Mouse (Mus musculus): ENCODE results near the gene Aff3. TPM values are rescaled to one million over a fixed set of nuclear protein-coding genes. Genes with fewer than 3 reads are reported as not detected.

The Aff3 gene
- polyA plus RNA-seq, 1 experiment, result 5.0 TPM

GRCm38 (mm10) chr1:38657606-38658005 is 7.1 kb downstream of the Aff3 start:
- DNase-seq (ENCODE audit: low read depth), result no peak

- DNase-seq (ENCODE audit: low read depth), result no peak
Measured at GRCm38 (mm10) chr1:38654981-38655540, 9.7 kb downstream of the Aff3 start.

GRCm38 (mm10) chr1:38650031-38650430 is 14.7 kb downstream of the Aff3 start:
- no peak for DNase-seq (ENCODE audit: low read depth)

- DNase-seq (ENCODE audit: low read depth), result no peak
Measured at GRCm38 (mm10) chr1:38649174-38649573, 15.6 kb downstream of the Aff3 start.

GRCm38 (mm10) chr1:38642288-38642687 is 22.5 kb downstream of the Aff3 start:
- DNase-seq (ENCODE audit: low read depth), result no peak

- DNase-seq (ENCODE audit: low read depth), result no peak
Measured at GRCm38 (mm10) chr1:38639669-38640068, 25.1 kb downstream of the Aff3 start.

GRCm38 (mm10) chr1:38635596-38635995 is 29.2 kb downstream of the Aff3 start:
- DNase-seq (ENCODE audit: low read depth), result no peak

GRCm38 (mm10) chr1:38634081-38634480 is 30.7 kb downstream of the Aff3 start:
- DNase-seq (ENCODE audit: low read depth), result no peak

GRCm38 (mm10) chr1:38632461-38633180 is 32.1 kb downstream of the Aff3 start:
- no peak for DNase-seq (ENCODE audit: low read depth)

GRCm38 (mm10) chr1:38631501-38632279 is 33.1 kb downstream of the Aff3 start:
- DNase-seq (ENCODE audit: low read depth), result no peak

GRCm38 (mm10) chr1:38628901-38629585 is 35.7 kb downstream of the Aff3 start:
- no peak for DNase-seq (ENCODE audit: low read depth)

GRCm38 (mm10) chr1:38628426-38628825 is 36.3 kb downstream of the Aff3 start:
- DNase-seq (ENCODE audit: low read depth), result no peak

GRCm38 (mm10) chr1:38627683-38628361 is 36.9 kb downstream of the Aff3 start:
- no peak for DNase-seq (ENCODE audit: low read depth)

- no peak for DNase-seq (ENCODE audit: low read depth)
Measured at GRCm38 (mm10) chr1:38626739-38627661, 37.8 kb downstream of the Aff3 start.

GRCm38 (mm10) chr1:38626388-38626738 is 38.4 kb downstream of the Aff3 start:
- DNase-seq (ENCODE audit: low read depth), result no peak

GRCm38 (mm10) chr1:38621840-38622239 is 42.9 kb downstream of the Aff3 start:
- no peak for DNase-seq (ENCODE audit: low read depth)

GRCm38 (mm10) chr1:38620401-38620800 is 44.4 kb downstream of the Aff3 start:
- no peak for DNase-seq (ENCODE audit: low read depth)

- no peak for DNase-seq (ENCODE audit: low read depth)
Measured at GRCm38 (mm10) chr1:38606741-38607140, 58.0 kb downstream of the Aff3 start.

GRCm38 (mm10) chr1:38605426-38605825 is 59.3 kb downstream of the Aff3 start:
- no peak for DNase-seq (ENCODE audit: low read depth)

- DNase-seq (ENCODE audit: low read depth), result no peak
Measured at GRCm38 (mm10) chr1:38604611-38605010, 60.1 kb downstream of the Aff3 start.

All from gonadal fat pad, adult 2 months (tissue).